Mouse (Mus musculus): ENCODE data around the gene Pik3r5. TPM values are rescaled to one million over a fixed set of nuclear protein-coding genes. Genes with fewer than 3 reads are reported as not detected.

Gene Pik3r5
- polyA plus RNA-seq, 1 experiment from 2014 or later, result 0.43 TPM

- H3K27me3 ChIP-seq (replicated peaks), result peaks cover 80% of the 10 kb centered on the region
- ATAC-seq (replicated peaks), result no peak
- no peaks in the 10 kb centered on the region for H3K9me3 ChIP-seq
- H3K4me1 ChIP-seq, result peaks cover 26% of the 10 kb centered on the region
- no peak overlapping the region for H3K27ac ChIP-seq
- H3K36me3 ChIP-seq (replicated peaks), result no peaks in the 10 kb centered on the region
- no peak overlapping the region for H3K4me2 ChIP-seq
- 16% methylated on average over 19 of the region's 19 CpGs for WGBS
- no peak overlapping the region for H3K9ac ChIP-seq
- H3K4me3 ChIP-seq, result no peak overlapping the region
These were observed 41.3 kb upstream of the Pik3r5 start for GRCm38 (mm10) chr11:68390381-68391287.

GRCm38 (mm10) chr11:68393897-68394490 is 37.9 kb upstream of the Pik3r5 start:
- peaks cover 81% of the 10 kb centered on the region for H3K27me3 ChIP-seq (replicated peaks)
- peaks cover 10% of the 10 kb centered on the region; the same call in 1 of the 2 replicates for H3K4me1 ChIP-seq
- no peaks in the 10 kb centered on the region for H3K9me3 ChIP-seq
- H3K4me3 ChIP-seq, result no peak overlapping the region
- H3K36me3 ChIP-seq (replicated peaks), result no peaks in the 10 kb centered on the region
- H3K9ac ChIP-seq, result no peak overlapping the region
- 36% methylated on average over 2 of the region's 2 CpGs for WGBS
- no peak for ATAC-seq (replicated peaks)
- no peak overlapping the region for H3K27ac ChIP-seq
- H3K4me2 ChIP-seq, result no peak overlapping the region

GRCm38 (mm10) chr11:68394749-68395148 is 37.2 kb upstream of the Pik3r5 start:
- WGBS, result 44% methylated on average over 4 of the region's 4 CpGs

DNA sequence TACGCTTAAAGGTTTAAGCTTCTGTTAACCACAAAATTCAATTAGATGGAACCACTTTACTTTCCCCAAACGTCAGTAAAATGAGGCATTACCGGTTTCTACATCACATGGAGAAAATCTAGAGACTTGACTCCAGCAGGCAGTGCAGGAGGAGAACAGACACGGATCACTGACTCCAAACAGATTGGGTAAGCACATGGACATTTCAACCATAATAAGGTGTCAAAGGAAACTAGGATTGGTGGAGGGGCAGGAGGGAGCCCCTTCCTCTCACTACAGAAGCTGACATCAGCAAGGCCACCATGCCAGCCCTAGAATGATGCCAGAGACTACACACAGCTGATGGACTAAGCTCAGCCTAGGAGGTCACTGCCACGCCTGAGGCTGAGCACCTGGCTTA is 36.4 kb upstream of the Pik3r5 start:
- Histone ChIP-seq H3K4me3 (no peak overlapping the region), H3K9me3 (no peaks in the 10 kb centered on the region), H3K36me3 (replicated peaks) (no peaks in the 10 kb centered on the region), H3K27ac (no peak overlapping the region), H3K9ac (no peak overlapping the region), H3K27me3 (replicated peaks) (peaks cover 72% of the 10 kb centered on the region), H3K4me1 (peaks cover 18% of the 10 kb centered on the region), H3K4me2 (no peak overlapping the region)
- no peak for ATAC-seq (replicated peaks)
- 55% methylated on average over 5 of the region's 5 CpGs for WGBS

More at GRCm38 (mm10) chr11:68394749-68395148, 37.2 kb upstream of the Pik3r5 start:
- no peak overlapping the region for H3K4me3 ChIP-seq
- no peaks in the 10 kb centered on the region for H3K36me3 ChIP-seq (replicated peaks)
- H3K4me1 ChIP-seq, result peaks cover 11% of the 10 kb centered on the region; the same call in 1 of the 2 replicates
- no peak for ATAC-seq (replicated peaks)
- H3K9ac ChIP-seq, result no peak overlapping the region
- H3K9me3 ChIP-seq, result no peaks in the 10 kb centered on the region
- peaks cover 75% of the 10 kb centered on the region for H3K27me3 ChIP-seq (replicated peaks)
- H3K4me2 ChIP-seq, result no peak overlapping the region
- H3K27ac ChIP-seq, result no peak overlapping the region

GRCm38 (mm10) chr11:68398891-68399547 is 32.9 kb upstream of the Pik3r5 start:
- Histone ChIP-seq H3K36me3 (replicated peaks) (no peaks in the 10 kb centered on the region), H3K27me3 (replicated peaks) (peaks cover 62% of the 10 kb centered on the region), H3K9me3 (no peaks in the 10 kb centered on the region), H3K4me1 (peaks cover 20% of the 10 kb centered on the region), H3K9ac (peak overlapping the region; percentile 42; the same call in 1 of the 2 replicates), H3K27ac (peak overlapping the region; percentile 8), H3K4me2 (peak overlapping the region; percentile 97), H3K4me3 (peak overlapping the region; percentile 49)
- WGBS, result 9% methylated on average over 24 of the region's 24 CpGs
- no peak for ATAC-seq (replicated peaks)

- peak overlapping the region; percentile 8 for H3K27ac ChIP-seq
- WGBS, result under 1% methylated on average over 46 of the region's 47 CpGs
- ATAC-seq (replicated peaks), result peak; percentile 82
These were observed 32.3 kb upstream of the Pik3r5 start for GRCm38 (mm10) chr11:68399548-68400020.

DNA sequence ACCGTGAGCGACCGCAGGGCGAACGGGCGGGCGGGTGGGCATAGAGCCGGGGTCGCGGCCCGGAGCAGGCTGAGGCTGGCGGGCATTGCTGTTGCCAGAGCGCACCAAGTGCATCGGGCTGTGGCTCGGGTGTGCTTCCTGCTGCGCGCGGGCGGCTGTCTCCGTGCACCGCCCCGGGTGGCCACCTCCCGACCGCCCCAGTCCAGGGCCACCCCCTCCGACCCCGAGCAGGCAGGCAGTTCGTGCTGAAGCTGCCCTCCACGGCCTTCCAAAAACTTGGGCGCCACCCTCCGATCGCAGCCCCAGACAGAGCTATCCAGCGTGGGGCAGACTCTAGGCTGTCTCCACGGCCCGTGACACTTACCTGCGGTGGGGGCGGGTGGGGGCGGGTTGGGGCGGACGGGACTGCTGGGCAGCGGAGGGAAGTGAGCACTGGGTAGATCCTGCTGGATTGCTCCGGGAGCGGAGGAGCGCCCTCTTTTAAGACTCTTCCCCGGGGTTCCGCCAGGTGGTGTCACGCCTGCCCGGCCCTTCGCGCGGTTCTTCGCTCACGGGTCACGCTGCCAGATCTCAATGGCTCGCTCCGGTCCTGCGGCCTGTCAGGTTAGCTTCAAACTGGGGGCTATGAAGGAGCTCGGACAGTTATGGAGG is 31.8 kb upstream of the Pik3r5 start:
- peak; percentile 80 for ATAC-seq (replicated peaks)
- peaks cover 53% of the 10 kb centered on the region for H3K27me3 ChIP-seq (replicated peaks)
- peaks cover 20% of the 10 kb centered on the region for H3K4me1 ChIP-seq
- H3K9me3 ChIP-seq, result no peaks in the 10 kb centered on the region
- H3K4me3 ChIP-seq, result peak overlapping the region; percentile 49
- peak overlapping the region; percentile 97 for H3K4me2 ChIP-seq
- under 1% methylated on average over 55 of the region's 57 CpGs for WGBS
- H3K27ac ChIP-seq, result peak overlapping the region; percentile 8; the same call in 1 of the 2 replicates
- H3K36me3 ChIP-seq (replicated peaks), result no peaks in the 10 kb centered on the region
- H3K9ac ChIP-seq, result peak overlapping the region; percentile 42

More at GRCm38 (mm10) chr11:68399548-68400020, 32.3 kb upstream of the Pik3r5 start:
- Histone ChIP-seq H3K36me3 (replicated peaks) (no peaks in the 10 kb centered on the region), H3K9ac (peak overlapping the region; percentile 42), H3K9me3 (no peaks in the 10 kb centered on the region), H3K4me1 (peaks cover 20% of the 10 kb centered on the region), H3K27me3 (replicated peaks) (peaks cover 59% of the 10 kb centered on the region), H3K4me2 (peak overlapping the region; percentile 97), H3K4me3 (peak overlapping the region; percentile 49)

GRCm38 (mm10) chr11:68400727-68401219 is 31.1 kb upstream of the Pik3r5 start, which contains the start of gene Ntn1:
TSS of gene Ntn1 (minus strand) at chr11:68400823.
- Histone ChIP-seq H3K36me3 (replicated peaks) (no peaks in the 10 kb centered on the region), H3K9me3 (no peaks in the 10 kb centered on the region), H3K4me1 (peaks cover 20% of the 10 kb centered on the region), H3K9ac (peak within 1 kb of the TSS; percentile 42), H3K4me3 (peak within 1 kb of the TSS; percentile 49), H3K27me3 (replicated peaks) (peaks cover 48% of the 10 kb centered on the region), H3K4me2 (peak within 1 kb of the TSS; percentile 97), H3K27ac (peak within 1 kb of the TSS; percentile 8; the same call in 1 of the 2 replicates)
- no peak for ATAC-seq (replicated peaks)
- 10% methylated on average over 11 of the region's 11 CpGs for WGBS

DNA sequence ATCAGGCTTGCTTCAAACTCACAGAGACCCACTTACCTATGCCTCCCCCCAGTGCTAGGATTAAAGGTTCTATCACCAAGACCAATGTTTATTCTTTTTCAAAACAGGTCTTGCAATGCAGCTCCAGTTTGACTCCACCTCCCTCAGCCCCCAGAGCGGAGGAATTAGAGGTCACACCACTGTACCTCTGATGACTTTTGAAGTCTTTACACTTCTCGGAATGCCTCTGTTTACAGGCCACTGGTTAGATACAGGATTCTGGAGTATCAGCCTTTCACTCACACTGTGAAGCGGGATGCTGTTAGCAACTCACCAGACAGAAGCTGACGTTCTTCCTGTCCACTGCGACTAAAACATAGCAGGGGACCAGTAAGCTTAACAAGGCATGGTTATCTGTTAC is 30.5 kb upstream of the Pik3r5 start:
- Histone ChIP-seq H3K4me1 (peaks cover 20% of the 10 kb centered on the region), H3K27me3 (replicated peaks) (peaks cover 42% of the 10 kb centered on the region), H3K9ac (no peak overlapping the region), H3K4me3 (no peak overlapping the region), H3K27ac (no peak overlapping the region), H3K36me3 (replicated peaks) (no peaks in the 10 kb centered on the region), H3K4me2 (no peak overlapping the region), H3K9me3 (no peaks in the 10 kb centered on the region)
- WGBS, result 39% methylated on average over 5 of the region's 5 CpGs
- ATAC-seq (replicated peaks), result no peak

DNA sequence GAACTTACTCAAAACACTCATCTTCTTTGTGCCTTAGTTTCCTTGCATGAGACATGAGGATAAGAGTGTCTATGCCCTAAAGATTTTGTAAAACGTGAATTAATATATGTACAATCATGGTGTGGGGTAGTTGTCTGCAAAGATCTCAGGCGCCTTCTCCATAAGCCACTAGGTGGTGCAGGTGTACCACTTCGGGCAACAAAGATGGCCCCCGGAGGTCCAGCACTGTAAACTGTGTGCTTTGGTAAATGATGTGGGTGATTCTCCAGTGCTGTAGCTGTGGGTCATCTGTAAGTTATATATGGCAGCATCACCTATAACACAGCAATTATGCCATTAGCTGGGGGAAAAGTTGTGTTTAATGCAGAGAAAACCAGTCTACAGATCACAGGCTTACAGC is 27.7 kb upstream of the Pik3r5 start:
- no peak overlapping the region for H3K4me3 ChIP-seq
- H3K36me3 ChIP-seq (replicated peaks), result no peaks in the 10 kb centered on the region
- WGBS, result 63% methylated on average over 4 of the region's 4 CpGs
- H3K27ac ChIP-seq, result no peak overlapping the region
- H3K4me2 ChIP-seq, result no peak overlapping the region
- H3K9ac ChIP-seq, result no peak overlapping the region
- H3K4me1 ChIP-seq, result peaks cover 16% of the 10 kb centered on the region
- H3K27me3 ChIP-seq (replicated peaks), result peaks cover 17% of the 10 kb centered on the region
- H3K9me3 ChIP-seq, result no peaks in the 10 kb centered on the region
- no peak for ATAC-seq (replicated peaks)

GRCm38 (mm10) chr11:68405576-68405975 is 26.3 kb upstream of the Pik3r5 start:
- no peak overlapping the region for H3K4me3 ChIP-seq
- no peak overlapping the region for H3K27ac ChIP-seq
- no peak overlapping the region for H3K9ac ChIP-seq
- ATAC-seq (replicated peaks), result no peak
- WGBS, result 93% methylated on average over 8 of the region's 8 CpGs
- H3K4me2 ChIP-seq, result no peak overlapping the region
- peaks cover 15% of the 10 kb centered on the region for H3K27me3 ChIP-seq (replicated peaks)
- no peaks in the 10 kb centered on the region for H3K9me3 ChIP-seq
- H3K36me3 ChIP-seq (replicated peaks), result no peaks in the 10 kb centered on the region
- peaks cover 2% of the 10 kb centered on the region for H3K4me1 ChIP-seq
